In the genomic region with DNA sequence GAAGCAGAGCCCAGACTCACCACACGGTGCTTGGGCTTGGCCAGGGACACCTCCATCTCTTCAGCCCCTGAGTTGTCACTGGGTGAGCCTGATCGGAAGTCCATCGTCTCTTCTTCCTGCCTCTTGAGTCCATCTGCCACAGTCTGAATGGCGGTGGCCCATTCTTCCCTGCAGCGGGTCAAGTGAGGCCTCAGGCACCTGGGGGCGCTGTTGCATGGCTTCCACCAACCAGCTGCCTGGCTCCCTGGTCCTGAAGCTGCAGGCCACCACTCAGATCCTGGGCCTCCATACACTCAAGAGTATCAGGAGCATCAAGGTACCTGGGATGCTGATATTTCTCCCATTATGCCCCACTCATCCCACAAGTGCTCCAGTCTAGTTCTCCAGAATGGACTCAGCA, we compare ENCODE assay signal across 9 mouse cellular contexts. TPM values are rescaled to one million over a fixed set of nuclear protein-coding genes. Genes with fewer than 3 reads are reported as not detected.
DNase-seq lines count a peak whose midpoint lies in the region; ATAC-seq and TF ChIP-seq lines count a peak whose summit lies in the region.
"Had no signal": no experiment of that assay in that cellular context is flagged by ENCODE, and none has a peak within 500 bp of the region (broad histone marks: within the 10 kb centered on the region; RNA-seq: fewer than 3 reads in every experiment).

No protein-coding gene starts in this region.

- H3K9ac ChIP-seq in ES-Bruce4 (ENCODE audit: low read depth, poor library complexity, severe bottlenecking) = no peak overlapping the region
- H3K9ac ChIP-seq in midbrain, embryonic 15.5 days = no peak overlapping the region
- H3K9ac ChIP-seq: liver, embryonic 15.5 days had no signal

- H3K4me3 ChIP-seq in ES-Bruce4 (ENCODE audit: low read depth, low read length) = no peak overlapping the region
- H3K4me3 ChIP-seq in spleen, adult 2 months (ENCODE audit: extremely low read depth, insufficient read depth, insufficient read length) = no peak overlapping the region
- H3K4me3 ChIP-seq in midbrain, embryonic 15.5 days = no peak overlapping the region
- H3K4me3 ChIP-seq: liver, embryonic 15.5 days had no signal

- no peaks in the 10 kb centered on the region for H3K4me1 ChIP-seq in ES-Bruce4 (ENCODE audit: control insufficient read depth, insufficient read depth, low read length)
- no peaks in the 10 kb centered on the region for H3K4me1 ChIP-seq in spleen, adult 2 months (ENCODE audit: control insufficient read depth, insufficient read depth, insufficient read length)
- H3K4me1 ChIP-seq in midbrain, embryonic 15.5 days = peaks cover 40% of the 10 kb centered on the region

- H3K9me3 ChIP-seq in ES-Bruce4 (replicated peaks; ENCODE audit: control insufficient read depth, insufficient read depth, low read length, poor library complexity, severe bottlenecking) = no peaks in the 10 kb centered on the region
- H3K9me3 ChIP-seq in midbrain, embryonic 15.5 days = no peaks in the 10 kb centered on the region
- H3K9me3 ChIP-seq: liver, embryonic 15.5 days had no signal

- no peak overlapping the region for H3K27ac ChIP-seq in ES-Bruce4 (ENCODE audit: insufficient read depth, low read length)
- H3K27ac ChIP-seq in spleen, adult 2 months (ENCODE audit: insufficient read depth, low read length) = no peak overlapping the region
- no peak overlapping the region for H3K27ac ChIP-seq in midbrain, embryonic 15.5 days
- H3K27ac ChIP-seq: liver, embryonic 15.5 days had no signal

- H3K27me3 ChIP-seq in ES-Bruce4 (ENCODE audit: control insufficient read depth, insufficient read depth, low read length, poor library complexity, severe bottlenecking) = no peaks in the 10 kb centered on the region
- H3K27me3 ChIP-seq in spleen, adult 2 months (ENCODE audit: control insufficient read depth, insufficient read depth, low read length) = no peaks in the 10 kb centered on the region
- H3K27me3 ChIP-seq in midbrain, embryonic 15.5 days (replicated peaks) = no peaks in the 10 kb centered on the region
- H3K27me3 ChIP-seq: liver, embryonic 15.5 days had no signal

- no peak for TF ChIP-seq POLR2A in ES-Bruce4 (IDR thresholded peaks at IDR 0.05; ENCODE audit: insufficient read depth, low read length)
- TF ChIP-seq POLR2A in spleen, adult 2 months (IDR thresholded peaks at IDR 0.05; ENCODE audit: low read depth, low read length) = no peak

- TF ChIP-seq CTCF in ES-Bruce4 (IDR thresholded peaks at IDR 0.05; ENCODE audit: low read depth, low read length) = peak; percentile 68
- peak; percentile 26; the same call in 1 of the 2 replicates for TF ChIP-seq CTCF in spleen, adult 2 months (IDR thresholded peaks at IDR 0.05; ENCODE audit: extremely low read depth, insufficient read depth, insufficient read length, insufficient replicate concordance)

- WGBS in spleen, adult 2 months = 97% methylated on average over 6 of the region's 6 CpGs
- WGBS in midbrain, embryonic 15.5 days = 78% methylated on average over 6 of the region's 6 CpGs

- peak; percentile 66 for DNase-seq in layer of hippocampus, adult 11-12 months (ENCODE audit: low spot score)
- no peak for DNase-seq in layer of hippocampus, adult 9-11 months
- peak; percentile 84 to 88 for DNase-seq in adrenal gland, postnatal 36 days
- DNase-seq in gastrocnemius, postnatal 4 days (ENCODE audit: low spot score in 2 of 2) = peak; percentile 80 to 83
- DNase-seq in left cerebral cortex, postnatal 25 days (ENCODE audit: low spot score in 2 of 2) = peak; percentile 44 to 52
- peak in 1 of 2 experiments; percentile 71 for DNase-seq in spleen, adult 2 months (ENCODE audit: low read depth in 1 of 2, low spot score in 2 of 2)

- TF ChIP-seq EP300 in ES-Bruce4 (IDR thresholded peaks at IDR 0.05; ENCODE audit: insufficient read depth, low read depth, low read length) = no peak

- H3K4me2 ChIP-seq in midbrain, embryonic 15.5 days = no peak overlapping the region
- H3K4me2 ChIP-seq: liver, embryonic 15.5 days had no signal

- ATAC-seq in midbrain, embryonic 15.5 days (replicated peaks) = no peak

- intact Hi-C loops in left cerebral cortex, postnatal 25 days (cut with DNase I) = no loop called here

- peaks cover 12% of the 10 kb centered on the region; the same call in 1 of the 2 replicates for H3K36me3 ChIP-seq in ES-Bruce4 (ENCODE audit: control insufficient read depth, insufficient read depth, low read length, poor library complexity, severe bottlenecking)
- H3K36me3 ChIP-seq in spleen, adult 2 months (ENCODE audit: control insufficient read depth, insufficient read depth, low read length) = peaks cover 61% of the 10 kb centered on the region
- peaks cover 40% of the 10 kb centered on the region for H3K36me3 ChIP-seq in midbrain, embryonic 15.5 days (replicated peaks)

RNA-seq across cellular contexts. Expression of gene Siva1, which starts 14.6 kb away (rescaled TPM):
- polyA plus RNA-seq in ES-Bruce4 (2011; ENCODE audit: insufficient read depth, insufficient read length, low read depth, missing spikeins) = 103 and 104 TPM in 2 replicates
- total RNA-seq in adrenal gland, postnatal 36 days (2021) = 10 to 100 TPM; 45.4 to 46.9 TPM
- total RNA-seq in gastrocnemius, postnatal 4 days (2021) = 10 to 100 TPM; 42.9 to 43.8 TPM
- total RNA-seq in left cerebral cortex, postnatal 25 days (2021) = 10 to 100 TPM; 17.4 to 18.8 TPM
- 31.6 and 42.5 TPM in 2 replicates for polyA plus RNA-seq in spleen, adult 2 months (2012; rRNA removed)
- polyA plus RNA-seq in midbrain, embryonic 15.5 days (2015; fragmentation: Nextera tagmentation; extraction: Ambion mirVana) = 51.2 and 59.2 TPM in 2 replicates

RNA-seq across cellular contexts. Expression of gene Akt1, which starts 15.6 kb away (rescaled TPM):
- polyA plus RNA-seq in ES-Bruce4 (2011; ENCODE audit: insufficient read depth, insufficient read length, low read depth, missing spikeins) = 70.4 and 78.0 TPM in 2 replicates
- total RNA-seq in adrenal gland, postnatal 36 days (2021) = 100 to 1,000 TPM; 256 to 378 TPM
- 100 to 1,000 TPM; 258 to 259 TPM for total RNA-seq in gastrocnemius, postnatal 4 days (2021)
- 100 to 1,000 TPM; 138 to 140 TPM for total RNA-seq in left cerebral cortex, postnatal 25 days (2021)
- 105 and 137 TPM in 2 replicates for polyA plus RNA-seq in spleen, adult 2 months (2012; rRNA removed)
- polyA plus RNA-seq in midbrain, embryonic 15.5 days (2015; fragmentation: Nextera tagmentation; extraction: Ambion mirVana) = 139 and 162 TPM in 2 replicates

RNA-seq across cellular contexts. Expression of gene Zbtb42, which starts 19.5 kb away (rescaled TPM):
- 2.2 and 5.0 TPM in 2 replicates for polyA plus RNA-seq in ES-Bruce4 (2011; ENCODE audit: insufficient read depth, insufficient read length, low read depth, missing spikeins)
- total RNA-seq in adrenal gland, postnatal 36 days (2021) = 1 to 10 TPM; 5.0 to 9.0 TPM
- 1 to 10 TPM; 2.2 to 3.1 TPM for total RNA-seq in gastrocnemius, postnatal 4 days (2021)
- 1 to 10 TPM in 1 of 2 experiments, under 1 TPM in 1; 0.76 to 1.3 TPM for total RNA-seq in left cerebral cortex, postnatal 25 days (2021)
- polyA plus RNA-seq in spleen, adult 2 months (2012; rRNA removed) = 7.6 and 11.5 TPM in 2 replicates
- polyA plus RNA-seq in midbrain, embryonic 15.5 days (2015; fragmentation: Nextera tagmentation; extraction: Ambion mirVana) = 1.9 and 2.5 TPM in 2 replicates

RNA-seq across cellular contexts. Expression of gene Adssl1, which starts 39.3 kb away (rescaled TPM):
- 6.6 and 8.7 TPM in 2 replicates for polyA plus RNA-seq in ES-Bruce4 (2011; ENCODE audit: insufficient read depth, insufficient read length, low read depth, missing spikeins)
- 10 to 100 TPM; 21.8 to 22.7 TPM for total RNA-seq in adrenal gland, postnatal 36 days (2021)
- 100 to 1,000 TPM; 221 to 269 TPM for total RNA-seq in gastrocnemius, postnatal 4 days (2021)
- 10 to 100 TPM; 16.4 to 18.2 TPM for total RNA-seq in left cerebral cortex, postnatal 25 days (2021)
- polyA plus RNA-seq in spleen, adult 2 months (2012; rRNA removed) = 10.7 and 18.8 TPM in 2 replicates
- 3.1 and 3.6 TPM in 2 replicates for polyA plus RNA-seq in midbrain, embryonic 15.5 days (2015; fragmentation: Nextera tagmentation; extraction: Ambion mirVana)
